Mouse (Mus musculus): ENCODE results near the gene Mageb4.
"Not testable (repeated sequence)": the region's sequence is repeated elsewhere in the genome, so short reads cannot be mapped to it uniquely, and the experiment has no call there.

Mageb4 gene

DNA sequence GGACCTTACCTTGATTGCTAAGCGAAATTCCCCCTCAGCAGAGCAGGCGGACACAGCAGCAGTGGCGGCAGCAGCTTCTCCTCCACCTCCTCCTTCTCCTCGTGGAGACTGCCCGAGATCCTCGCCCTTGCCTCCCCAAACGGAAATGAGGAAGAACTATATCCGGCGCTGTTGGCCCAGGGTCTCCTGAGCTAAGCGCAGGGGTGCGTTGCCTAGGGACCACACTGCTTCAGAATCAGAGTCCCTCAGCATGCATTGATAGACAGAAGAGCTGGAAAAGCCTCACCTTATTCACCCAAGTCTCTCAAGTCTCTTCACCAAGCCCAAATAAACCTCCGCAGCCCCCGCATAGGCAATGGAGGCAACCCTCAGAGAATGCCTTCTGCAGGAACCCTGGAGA lies at the start of gene Mageb4:
Mageb4 (minus strand) TSS at position 101 of the 400 bp plus-strand sequence.
- not testable (repeated sequence) for DNase-seq (ENCODE audit: low read depth, low spot score)

DNA sequence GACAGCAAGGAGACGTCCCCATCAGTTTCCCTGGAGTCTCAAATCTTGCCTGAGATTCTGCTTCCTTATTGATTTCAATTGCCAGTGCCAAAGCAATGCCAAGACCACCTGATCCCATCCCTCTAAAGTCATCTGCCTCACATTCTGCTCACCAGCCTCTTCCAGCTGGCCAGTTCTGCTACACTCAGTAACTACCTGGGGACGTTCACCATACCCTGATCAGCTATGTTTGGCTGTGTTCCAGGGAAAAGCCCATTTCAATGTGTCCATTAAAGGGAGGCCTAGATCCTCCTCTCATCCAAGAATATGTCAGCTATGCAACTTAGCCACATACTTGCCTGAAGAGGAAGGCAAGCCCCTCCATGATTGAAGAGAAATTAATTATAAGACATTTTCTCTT lies 20.3 kb downstream of the Mageb4 start:
- not testable (repeated sequence) for DNase-seq (ENCODE audit: low read depth, low spot score)

DNA sequence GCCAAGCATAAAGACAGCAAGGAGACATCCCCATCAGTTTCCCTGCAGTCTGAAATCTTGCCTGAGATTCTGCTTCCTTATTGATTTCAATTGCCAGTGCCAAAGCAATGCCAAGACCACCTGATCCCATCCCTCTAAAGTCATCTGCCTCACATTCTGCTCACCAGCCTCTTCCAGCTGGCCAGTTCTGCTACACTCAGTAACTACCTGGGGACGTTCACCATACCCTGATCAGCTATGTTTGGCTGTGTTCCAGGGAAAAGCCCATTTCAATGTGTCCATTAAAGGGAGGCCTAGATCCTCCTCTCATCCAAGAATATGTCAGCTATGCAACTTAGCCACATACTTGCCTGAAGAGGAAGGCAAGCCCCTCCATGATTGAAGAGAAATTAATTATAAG lies 58.9 kb downstream of the Mageb4 start:
- not testable (repeated sequence) for DNase-seq (ENCODE audit: low read depth, low spot score)

DNA sequence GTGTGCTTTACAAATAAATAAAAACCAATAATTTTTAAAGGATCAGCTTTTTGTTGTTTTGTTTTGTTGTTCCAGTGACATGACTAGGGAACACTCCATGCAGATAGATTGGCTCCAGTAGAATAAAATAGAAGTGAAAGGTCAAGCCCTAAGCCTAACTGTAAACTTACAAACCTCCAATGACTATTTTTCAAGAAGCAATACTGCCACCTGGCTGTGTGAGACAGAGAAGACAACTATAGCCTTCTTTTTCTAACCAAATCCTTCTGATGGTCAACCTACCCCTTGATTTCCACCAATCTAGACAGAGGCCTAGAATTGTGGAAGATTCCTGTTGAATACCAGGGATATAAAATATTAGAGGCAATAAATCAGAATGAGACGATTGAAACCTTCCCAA lies 67.6 kb downstream of the Mageb4 start:
- no peak for DNase-seq (ENCODE audit: low read depth, low spot score)

Measured in 3T3-L1 (cell line).